Mouse (Mus musculus) kidney, embryonic 15.5 days (tissue): ENCODE measurements around the gene Nckap5. TPM values are rescaled to one million over a fixed set of nuclear protein-coding genes. Genes with fewer than 3 reads are reported as not detected.

Experiments
- ATAC-seq: fragments of 200-750 bp; cut with Nextera tagmentation; replicated peaks from 2 replicates; pipeline ENCODE4 v1.8.0; 2017; ENCODE audit warnings: moderate TSS enrichment; ENCODE audit not compliant: low FRiP score
- H3K27ac ChIP-seq: fragments of 300-500 bp; sonication (generic); 2 replicates; pipeline ENCODE4 v1.5.1; 2015; ENCODE audit warnings: mild to moderate bottlenecking, inconsistent platforms
- H3K27me3 ChIP-seq: fragments of 300-500 bp; sonication (generic); 2 replicates; pipeline ENCODE4 v1.6.1; 2015; ENCODE audit warnings: inconsistent platforms
- H3K36me3 ChIP-seq: fragments of 300-500 bp; sonication (generic); 2 replicates; pipeline ENCODE4 v1.6.1; 2015; ENCODE audit warnings: inconsistent platforms
- H3K4me1 ChIP-seq: fragments of 300-500 bp; sonication (generic); 2 replicates; pipeline ENCODE4 v1.6.1; 2015; ENCODE audit warnings: inconsistent platforms
- H3K4me2 ChIP-seq: fragments of 300-500 bp; sonication (generic); 2 replicates; pipeline ENCODE4 v1.6.1; 2015; ENCODE audit warnings: moderate library complexity, mild to moderate bottlenecking, inconsistent platforms
- H3K4me3 ChIP-seq: fragments of 300-500 bp; sonication (generic); replicated peaks from 2 replicates; pipeline ENCODE4 v1.5.1; 2015; ENCODE audit warnings: mild to moderate bottlenecking, inconsistent platforms
- H3K9ac ChIP-seq: fragments of 300-500 bp; sonication (generic); 2 replicates; pipeline ENCODE4 v1.6.1; 2015; ENCODE audit warnings: mild to moderate bottlenecking, inconsistent platforms
- H3K9me3 ChIP-seq: fragments of 300-500 bp; sonication (generic); replicated peaks from 2 replicates; pipeline ENCODE4 v1.6.1; 2016; ENCODE audit warnings: inconsistent platforms
- WGBS: fragments of 180-500 bp; shearing (Covaris S2); methylation state at CpG from one replicate; pipeline ENCODE4 v1.1.7; 2015; ENCODE audit warnings: mixed read lengths; 5-methylcytosine and 5-hydroxymethylcytosine counted together
- polyA plus RNA-seq: library from polyadenylated mRNA; unstranded; fragments of >200 nt; fragmentation: Nextera tagmentation; extraction: Ambion mirVana; gene quantifications from 2 replicates; pipeline ENCODE4 v1.2.1, GENCODE M21; 2015

Gene Nckap5
- polyA plus RNA-seq, 1 experiment from 2014 or later, result 4.4 TPM

GRCm38 (mm10) chr1:126568520-126569197 is 261.9 kb downstream of the Nckap5 start:
- WGBS, result 92% methylated on average over 8 of the region's 8 CpGs
- H3K27ac ChIP-seq, result no peak overlapping the region
- H3K4me2 ChIP-seq, result no peak overlapping the region
- H3K9me3 ChIP-seq, result no peaks in the 10 kb centered on the region
- H3K36me3 ChIP-seq, result no peaks in the 10 kb centered on the region
- H3K4me1 ChIP-seq, result peaks cover 3% of the 10 kb centered on the region; the same call in 1 of the 2 replicates
- H3K27me3 ChIP-seq, result no peaks in the 10 kb centered on the region
- H3K9ac ChIP-seq, result no peak overlapping the region
- no peak overlapping the region for H3K4me3 ChIP-seq
- ATAC-seq, result no peak

- WGBS, result 66% methylated on average over 3 of the region's 3 CpGs
- H3K4me1 ChIP-seq, result no peaks in the 10 kb centered on the region
- H3K27ac ChIP-seq, result no peak overlapping the region
- ATAC-seq, result no peak
- no peak overlapping the region for H3K4me2 ChIP-seq
- H3K36me3 ChIP-seq, result no peaks in the 10 kb centered on the region
- H3K4me3 ChIP-seq, result no peak overlapping the region
- no peaks in the 10 kb centered on the region for H3K27me3 ChIP-seq
- no peak overlapping the region for H3K9ac ChIP-seq
- no peaks in the 10 kb centered on the region for H3K9me3 ChIP-seq
Measured at GRCm38 (mm10) chr1:126565151-126565725, 265.4 kb downstream of the Nckap5 start.

- H3K9me3 ChIP-seq, result no peaks in the 10 kb centered on the region
- no peak overlapping the region for H3K27ac ChIP-seq
- no peak overlapping the region for H3K4me2 ChIP-seq
- no peaks in the 10 kb centered on the region for H3K27me3 ChIP-seq
- no peaks in the 10 kb centered on the region for H3K4me1 ChIP-seq
- H3K9ac ChIP-seq, result no peak overlapping the region
- H3K4me3 ChIP-seq, result no peak overlapping the region
- 75% methylated on average over 7 of the region's 7 CpGs for WGBS
- ATAC-seq, result no peak
- no peaks in the 10 kb centered on the region for H3K36me3 ChIP-seq
Measured at GRCm38 (mm10) chr1:126560931-126561330, 269.7 kb downstream of the Nckap5 start.

- ATAC-seq, result no peak
- no peak overlapping the region for H3K9ac ChIP-seq
- H3K36me3 ChIP-seq, result no peaks in the 10 kb centered on the region
- H3K27me3 ChIP-seq, result no peaks in the 10 kb centered on the region
- H3K4me2 ChIP-seq, result no peak overlapping the region
- no peaks in the 10 kb centered on the region for H3K4me1 ChIP-seq
- no peak overlapping the region for H3K4me3 ChIP-seq
- 83% methylated on average over 12 of the region's 12 CpGs for WGBS
- H3K9me3 ChIP-seq, result no peaks in the 10 kb centered on the region
- H3K27ac ChIP-seq, result no peak overlapping the region
Measured at GRCm38 (mm10) chr1:126557791-126558294, 272.8 kb downstream of the Nckap5 start.

GRCm38 (mm10) chr1:126547979-126548378 is 282.6 kb downstream of the Nckap5 start:
- no peak overlapping the region for H3K9ac ChIP-seq
- WGBS, result 76% methylated on average over 7 of the region's 7 CpGs
- no peaks in the 10 kb centered on the region for H3K4me1 ChIP-seq
- H3K27ac ChIP-seq, result no peak overlapping the region
- no peak overlapping the region for H3K4me2 ChIP-seq
- ATAC-seq, result no peak
- H3K4me3 ChIP-seq, result no peak overlapping the region
- no peaks in the 10 kb centered on the region for H3K36me3 ChIP-seq
- no peaks in the 10 kb centered on the region for H3K27me3 ChIP-seq
- H3K9me3 ChIP-seq, result no peaks in the 10 kb centered on the region

- Histone ChIP-seq H3K27me3 (no peaks in the 10 kb centered on the region), H3K9me3 (no peaks in the 10 kb centered on the region), H3K9ac (no peak overlapping the region), H3K4me2 (no peak overlapping the region), H3K4me3 (no peak overlapping the region), H3K27ac (no peak overlapping the region), H3K4me1 (no peaks in the 10 kb centered on the region), H3K36me3 (no peaks in the 10 kb centered on the region)
- no peak for ATAC-seq
- 41% methylated on average over 4 of the region's 4 CpGs for whole genome bisulfite sequencing
Measured at GRCm38 (mm10) chr1:126544471-126544870, 286.1 kb downstream of the Nckap5 start.

- no peaks in the 10 kb centered on the region for H3K27me3 ChIP-seq
- no peaks in the 10 kb centered on the region for H3K36me3 ChIP-seq
- ATAC-seq, result no peak
- no peak overlapping the region for H3K27ac ChIP-seq
- H3K4me3 ChIP-seq, result no peak overlapping the region
- H3K4me2 ChIP-seq, result no peak overlapping the region
- no peak overlapping the region for H3K9ac ChIP-seq
- WGBS, result 62% methylated on average over 6 of the region's 6 CpGs
- H3K9me3 ChIP-seq, result no peaks in the 10 kb centered on the region
- H3K4me1 ChIP-seq, result no peaks in the 10 kb centered on the region
Measured at GRCm38 (mm10) chr1:126537223-126537757, 293.3 kb downstream of the Nckap5 start.

GRCm38 (mm10) chr1:126535527-126535926 is 295.1 kb downstream of the Nckap5 start:
- H3K9me3 ChIP-seq, result no peaks in the 10 kb centered on the region
- H3K36me3 ChIP-seq, result no peaks in the 10 kb centered on the region
- H3K4me2 ChIP-seq, result no peak overlapping the region
- H3K4me1 ChIP-seq, result no peaks in the 10 kb centered on the region
- 71% methylated on average over 1 of the region's 1 CpGs for WGBS
- H3K4me3 ChIP-seq, result no peak overlapping the region
- no peak overlapping the region for H3K9ac ChIP-seq
- no peaks in the 10 kb centered on the region for H3K27me3 ChIP-seq
- no peak for ATAC-seq
- no peak overlapping the region for H3K27ac ChIP-seq

- Histone ChIP-seq H3K4me2 (no peak overlapping the region), H3K27me3 (no peaks in the 10 kb centered on the region), H3K9me3 (no peaks in the 10 kb centered on the region), H3K4me3 (no peak overlapping the region), H3K27ac (no peak overlapping the region), H3K36me3 (no peaks in the 10 kb centered on the region), H3K4me1 (no peaks in the 10 kb centered on the region), H3K9ac (no peak overlapping the region)
- ATAC-seq, result no peak
- WGBS, result 85% methylated on average over 2 of the region's 2 CpGs
Measured at GRCm38 (mm10) chr1:126534046-126534445, 296.6 kb downstream of the Nckap5 start.

- Histone ChIP-seq H3K4me1 (no peaks in the 10 kb centered on the region), H3K36me3 (no peaks in the 10 kb centered on the region), H3K27me3 (no peaks in the 10 kb centered on the region), H3K4me3 (no peak overlapping the region), H3K9ac (no peak overlapping the region), H3K9me3 (no peaks in the 10 kb centered on the region), H3K4me2 (no peak overlapping the region), H3K27ac (no peak overlapping the region)
- no peak for ATAC-seq
- 90% methylated on average over 7 of the region's 7 CpGs for WGBS
Measured at GRCm38 (mm10) chr1:126528043-126528598, 302.5 kb downstream of the Nckap5 start.

- H3K27ac ChIP-seq, result no peak overlapping the region
- no peaks in the 10 kb centered on the region for H3K9me3 ChIP-seq
- H3K4me3 ChIP-seq, result no peak overlapping the region
- no peak overlapping the region for H3K4me2 ChIP-seq
- H3K27me3 ChIP-seq, result no peaks in the 10 kb centered on the region
- WGBS, result 75% methylated on average over 3 of the region's 3 CpGs
- H3K36me3 ChIP-seq, result no peaks in the 10 kb centered on the region
- no peak overlapping the region for H3K9ac ChIP-seq
- no peak for ATAC-seq
- no peaks in the 10 kb centered on the region for H3K4me1 ChIP-seq
Measured at GRCm38 (mm10) chr1:126518067-126518466, 312.5 kb downstream of the Nckap5 start.

- Histone ChIP-seq H3K27ac (no peak overlapping the region), H3K4me3 (no peak overlapping the region), H3K4me1 (peaks cover under 1% of the 10 kb centered on the region), H3K9ac (no peak overlapping the region), H3K36me3 (no peaks in the 10 kb centered on the region), H3K27me3 (no peaks in the 10 kb centered on the region), H3K4me2 (no peak overlapping the region), H3K9me3 (no peaks in the 10 kb centered on the region)
- WGBS, result 84% methylated on average over 1 of the region's 1 CpGs
- no peak for ATAC-seq
Measured at GRCm38 (mm10) chr1:126517427-126517826, 313.2 kb downstream of the Nckap5 start.
